Mouse (Mus musculus) heart, postnatal 14 days (tissue): ENCODE results near the gene Extl2. TPM values are rescaled to one million over a fixed set of nuclear protein-coding genes. Genes with fewer than 3 reads are reported as not detected.

Experiments used
- DNase-seq, 2 experiments: peaks; one replicate each; pipeline ENCODE4 v3.0.0; 2021 to 2022
- intact Hi-C: fragments of 180-260 bp; cut with DNase I; formaldehyde crosslinking; loops from one replicate; pipeline ENCODE4 v1.15.1; 2025
- microRNA-seq, 2 experiments: library from miRNA; unstranded; fragments of <30 nt; microRNA quantifications; one replicate each; pipeline ENCODE4 v1.2.0; 2021 to 2022
- total RNA-seq, 2 experiments: library from RNA; stranded (reverse); gene quantifications; 2 replicates each; pipeline ENCODE4 v1.2.3; 2021

The Extl2 gene
- total RNA-seq, 2 experiments from 2014 or later = 15.1 to 15.2 TPM

DNA sequence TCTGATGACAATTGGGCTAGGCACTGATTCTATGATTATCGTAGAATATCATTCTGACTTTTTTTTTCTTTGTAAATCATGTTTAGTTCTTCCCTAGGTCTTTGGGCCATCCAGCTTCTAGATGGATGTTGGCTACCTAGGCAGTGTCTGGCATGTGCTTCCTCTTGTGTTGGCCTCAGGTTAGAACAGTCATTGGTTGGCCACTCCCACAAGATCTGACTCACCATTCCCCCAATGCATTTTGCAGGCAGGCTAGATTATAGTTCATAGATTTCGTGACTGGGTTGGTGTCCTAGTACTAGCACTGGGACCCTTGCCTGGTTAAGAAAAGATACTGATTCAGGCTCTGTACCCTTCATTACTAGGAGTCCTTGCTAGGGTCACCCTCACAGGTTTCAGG lies 54.9 kb downstream of the Extl2 start:
- intact Hi-C loops = no loop called here
- no peak for DNase-seq

DNA sequence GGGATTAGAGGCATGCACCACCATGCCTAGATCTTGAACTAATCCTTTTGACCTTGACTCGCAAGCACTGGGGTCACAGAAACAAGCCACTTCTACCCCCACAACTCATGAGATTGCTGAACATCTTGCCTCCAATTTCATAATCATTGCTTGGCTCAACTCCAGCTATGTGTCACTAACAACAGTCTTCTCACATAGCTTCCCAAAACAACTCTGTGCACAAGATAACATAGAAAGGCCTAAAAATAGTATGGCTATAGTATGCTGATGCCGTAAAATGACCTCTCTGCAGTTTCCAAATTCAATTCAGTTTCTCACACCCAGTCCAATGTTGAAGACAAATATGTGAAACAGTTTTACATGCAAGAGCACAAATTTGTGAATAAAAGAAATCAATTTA lies 65.3 kb downstream of the Extl2 start:
- intact Hi-C loops = no loop called here
- DNase-seq = peak in 1 of 2 experiments; percentile 16

DNA sequence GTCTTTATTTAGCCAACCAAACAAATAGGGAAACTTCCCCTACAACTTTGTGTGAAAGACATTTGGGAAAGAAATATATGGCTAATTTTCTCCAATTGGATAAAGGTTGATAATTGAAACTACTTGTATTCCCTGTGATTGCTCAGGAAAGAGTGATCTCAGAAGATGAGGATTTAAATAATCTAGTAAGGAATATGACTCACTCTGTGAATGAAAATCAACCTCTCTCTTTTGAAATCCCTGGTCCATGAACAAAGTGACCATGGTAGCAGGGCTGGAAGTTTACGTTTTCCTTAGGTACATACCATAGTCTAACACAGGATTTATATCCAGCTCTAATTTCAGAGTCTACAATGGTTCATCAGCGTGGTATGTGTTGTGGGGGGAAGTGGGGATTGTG lies 69.5 kb downstream of the Extl2 start:
- no peak for DNase-seq
- intact Hi-C loops = no loop called here

DNA sequence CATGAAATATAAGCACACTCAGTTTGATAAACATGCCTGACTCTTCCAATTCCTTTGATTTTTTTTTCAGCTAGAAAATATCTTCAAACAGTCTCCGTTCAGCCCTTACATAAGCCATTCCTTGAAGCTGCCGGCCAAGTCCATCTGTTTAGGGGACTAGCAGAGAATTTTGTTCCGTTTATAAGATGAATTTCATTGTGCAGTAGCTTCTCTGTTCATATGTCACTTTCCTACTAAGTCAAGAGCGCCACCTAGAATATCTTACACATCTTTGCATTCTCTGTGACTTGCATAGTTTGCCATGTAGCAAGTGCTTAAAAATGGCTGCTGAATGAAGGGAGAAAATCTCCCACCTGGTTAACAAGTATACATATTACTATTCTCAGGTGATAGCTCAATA lies 71.2 kb downstream of the Extl2 start:
- DNase-seq = no peak
- intact Hi-C loops = no loop called here

Small RNA genes lying within 50 kb of the gene (microRNA-seq; reads per million reads assigned to microRNA genes)
- 0 reads per million in 2 experiments for gene Mir669n

Other genes starting within 250 kb of the Extl2 start
- gene Dph5, start 119.6 kb upstream of the Extl2 start, total RNA-seq = 1 to 10 TPM; 6.4 to 7.2 TPM
- 10 to 100 TPM; 20.8 to 21.2 TPM for gene Slc30a7, start 56 bp upstream of the Extl2 start, total RNA-seq
- 10 to 100 TPM; 11.4 to 14.2 TPM for gene Vcam1, start 122.2 kb downstream of the Extl2 start, total RNA-seq
- gene Gpr88, start 246.0 kb downstream of the Extl2 start, total RNA-seq = under 1 TPM; 0.10 to 0.12 TPM